Mouse (Mus musculus): Measurements from ENCODE around the gene Jarid2. TPM values are rescaled to one million over a fixed set of nuclear protein-coding genes. Genes with fewer than 3 reads are reported as not detected.

The Jarid2 gene
- polyA plus RNA-seq, 1 experiment from 2014 or later, result 27.0 TPM

DNA sequence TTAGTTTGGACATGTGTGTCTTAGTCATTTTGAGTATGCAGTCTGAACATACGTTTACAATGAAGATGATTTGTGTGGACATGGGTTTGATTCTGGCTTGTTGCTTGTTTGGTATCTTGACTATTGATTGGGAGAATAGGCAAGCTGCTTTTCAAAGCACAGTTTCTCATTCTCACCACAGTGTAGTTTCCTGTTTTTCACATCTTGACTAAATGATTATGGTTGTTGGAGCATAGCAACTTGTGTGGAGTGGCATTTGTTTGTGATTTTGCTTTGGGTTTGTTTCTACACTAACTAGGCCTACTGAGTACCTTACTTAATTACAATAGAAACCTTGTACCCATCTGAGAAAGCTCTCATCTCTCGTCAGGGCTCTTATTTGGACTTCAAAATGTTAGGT, 81.7 kb downstream of the Jarid2 start:
- WGBS, result 66% methylated on average over 2 of the region's 2 CpGs
- ATAC-seq (ENCODE audit: insufficient number of reproducible peaks, low FRiP score, low TSS enrichment, low read depth), result no peak
- no peak overlapping the region for H3K4me2 ChIP-seq (replicated peaks)
- H3K27me3 ChIP-seq, result no peaks in the 10 kb centered on the region
- no peaks in the 10 kb centered on the region for H3K36me3 ChIP-seq
- H3K27ac ChIP-seq (replicated peaks), result no peak overlapping the region
- no peaks in the 10 kb centered on the region for H3K9me3 ChIP-seq (replicated peaks)
- H3K4me1 ChIP-seq, result peaks cover 8% of the 10 kb centered on the region; the same call in 1 of the 2 replicates
- H3K4me3 ChIP-seq (replicated peaks), result no peak overlapping the region
- no peak overlapping the region for H3K9ac ChIP-seq

DNA sequence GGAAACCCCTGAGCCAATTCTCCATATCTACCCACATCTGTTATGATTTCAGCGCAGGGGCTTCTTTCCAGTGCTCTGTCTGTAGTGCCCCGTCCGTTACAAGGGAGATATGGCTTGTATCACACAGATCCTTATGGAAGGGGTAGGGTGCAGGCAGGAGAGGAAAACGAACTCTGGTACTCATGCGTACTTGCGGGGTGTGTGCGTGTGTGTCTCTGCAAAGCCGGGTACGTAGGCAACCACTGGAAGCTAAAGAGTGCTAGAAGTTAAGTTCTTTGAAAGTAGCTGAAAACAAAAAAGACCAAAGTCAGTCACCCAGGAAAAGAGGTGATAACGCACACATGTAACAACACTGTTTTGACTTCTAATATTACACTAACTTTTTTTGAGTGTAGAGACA, 82.3 kb downstream of the Jarid2 start:
- Histone ChIP-seq H3K9ac (no peak overlapping the region), H3K27me3 (no peaks in the 10 kb centered on the region), H3K4me2 (replicated peaks) (no peak overlapping the region), H3K9me3 (replicated peaks) (no peaks in the 10 kb centered on the region), H3K27ac (replicated peaks) (no peak overlapping the region), H3K36me3 (no peaks in the 10 kb centered on the region), H3K4me3 (replicated peaks) (no peak overlapping the region), H3K4me1 (peaks cover 8% of the 10 kb centered on the region; the same call in 1 of the 2 replicates)
- no peak for ATAC-seq (ENCODE audit: insufficient number of reproducible peaks, low FRiP score, low TSS enrichment, low read depth)
- 81% methylated on average over 10 of the region's 10 CpGs for WGBS

DNA sequence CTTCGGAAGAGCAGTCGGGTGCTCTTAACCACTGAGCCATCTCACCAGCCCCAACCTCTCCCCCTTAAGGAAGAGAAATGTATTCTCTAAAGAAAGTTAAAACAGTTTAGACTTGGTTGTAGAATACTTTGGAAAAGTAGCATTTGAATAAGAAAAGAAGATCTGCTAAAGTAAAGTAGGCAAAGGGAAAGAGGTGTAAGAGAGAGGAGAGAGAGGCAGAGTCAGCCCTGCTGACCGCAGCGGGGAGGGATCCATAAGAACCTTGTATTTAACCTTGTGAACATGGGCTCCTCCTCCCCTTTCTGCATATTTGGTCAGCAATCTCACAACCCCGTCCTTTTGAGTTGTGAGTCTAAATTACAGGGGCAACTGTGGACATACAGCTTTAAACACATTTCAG, 83.1 kb downstream of the Jarid2 start:
- Histone ChIP-seq H3K9ac (no peak overlapping the region), H3K4me2 (replicated peaks) (no peak overlapping the region), H3K4me3 (replicated peaks) (no peak overlapping the region), H3K36me3 (no peaks in the 10 kb centered on the region), H3K27ac (replicated peaks) (no peak overlapping the region), H3K27me3 (no peaks in the 10 kb centered on the region), H3K4me1 (0 out of 2 replicates have a peak, but pooled peaks cover 5% of the 10 kb centered on the region), H3K9me3 (replicated peaks) (no peaks in the 10 kb centered on the region)
- ATAC-seq (ENCODE audit: insufficient number of reproducible peaks, low FRiP score, low TSS enrichment, low read depth), result no peak
- 88% methylated on average over 5 of the region's 5 CpGs for WGBS

DNA sequence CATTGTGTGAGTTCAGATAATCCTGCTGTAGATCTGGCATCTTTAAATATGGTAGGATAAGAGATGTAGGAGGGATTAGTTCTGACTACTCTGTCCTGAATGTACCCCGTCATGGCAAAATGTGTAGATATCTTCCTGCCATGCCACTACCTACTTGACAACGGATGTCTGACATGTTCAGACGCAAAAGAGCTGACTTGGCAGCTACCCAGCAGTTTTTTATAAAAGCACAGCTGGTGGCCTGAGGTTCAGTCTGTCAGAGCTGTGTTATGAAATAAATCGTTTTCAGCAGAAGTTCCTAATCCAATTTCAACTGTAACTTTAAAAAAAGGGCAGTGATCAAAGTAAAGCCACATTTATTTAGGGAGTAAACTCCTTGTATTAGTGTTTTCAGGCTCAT, 90.1 kb downstream of the Jarid2 start:
- H3K36me3 ChIP-seq, result no peaks in the 10 kb centered on the region
- no peak overlapping the region for H3K4me2 ChIP-seq (replicated peaks)
- no peaks in the 10 kb centered on the region for H3K9me3 ChIP-seq (replicated peaks)
- H3K9ac ChIP-seq, result no peak overlapping the region
- H3K27me3 ChIP-seq, result no peaks in the 10 kb centered on the region
- 1% methylated on average over 4 of the region's 4 CpGs for WGBS
- no peak for ATAC-seq (ENCODE audit: insufficient number of reproducible peaks, low FRiP score, low TSS enrichment, low read depth)
- peaks cover 22% of the 10 kb centered on the region for H3K4me1 ChIP-seq
- no peak overlapping the region for H3K27ac ChIP-seq (replicated peaks)
- H3K4me3 ChIP-seq (replicated peaks), result no peak overlapping the region

DNA sequence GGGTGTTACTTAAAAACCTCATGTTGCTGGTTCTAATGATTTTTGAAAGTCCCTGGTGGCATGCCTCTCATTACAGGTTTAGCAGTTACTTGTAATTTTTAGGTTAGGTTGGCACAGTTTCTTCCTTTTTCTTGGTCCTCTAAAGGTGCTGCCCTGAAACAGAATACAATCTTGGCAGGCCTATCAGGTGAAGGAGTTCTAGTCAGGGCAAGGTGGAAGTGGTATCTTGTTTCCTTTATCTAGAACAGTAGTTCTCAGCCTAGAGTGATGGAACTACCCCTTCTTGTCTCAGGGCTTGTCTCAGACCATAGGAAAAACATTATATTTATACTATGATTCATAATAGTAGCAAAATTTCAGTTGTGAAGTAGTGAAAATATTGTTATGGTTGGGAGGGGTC, 93.3 kb downstream of the Jarid2 start:
- H3K4me1 ChIP-seq, result peaks cover 17% of the 10 kb centered on the region
- H3K27me3 ChIP-seq, result no peaks in the 10 kb centered on the region
- H3K9ac ChIP-seq, result no peak overlapping the region
- ATAC-seq (ENCODE audit: insufficient number of reproducible peaks, low FRiP score, low TSS enrichment, low read depth), result no peak
- no peaks in the 10 kb centered on the region for H3K9me3 ChIP-seq (replicated peaks)
- H3K4me3 ChIP-seq (replicated peaks), result no peak overlapping the region
- no peaks in the 10 kb centered on the region for H3K36me3 ChIP-seq
- no peak overlapping the region for H3K27ac ChIP-seq (replicated peaks)
- no peak overlapping the region for H3K4me2 ChIP-seq (replicated peaks)

DNA sequence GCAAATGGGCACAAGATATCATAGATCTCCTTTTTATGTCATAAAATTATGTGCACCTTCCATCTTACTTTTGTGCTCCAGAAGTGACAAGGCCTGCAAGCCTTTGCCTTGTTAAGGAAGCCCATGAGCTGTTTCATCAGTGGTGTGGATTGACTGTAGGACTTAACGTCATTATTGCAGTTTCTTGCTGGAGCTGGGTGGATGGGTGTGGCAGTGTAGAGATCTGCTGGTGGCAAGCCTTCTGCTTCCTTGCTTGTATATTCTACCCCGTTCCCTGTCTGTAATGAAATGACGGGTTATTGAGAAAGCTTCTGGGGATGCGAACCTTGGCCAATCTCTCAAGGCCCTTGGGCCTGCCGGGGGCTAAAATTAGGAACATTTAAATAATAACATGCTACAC, 99.6 kb downstream of the Jarid2 start:
- Histone ChIP-seq H3K4me2 (replicated peaks) (no peak overlapping the region), H3K36me3 (no peaks in the 10 kb centered on the region), H3K4me1 (0 out of 2 replicates have a peak, but pooled peaks cover 2% of the 10 kb centered on the region), H3K27me3 (no peaks in the 10 kb centered on the region), H3K9me3 (replicated peaks) (no peaks in the 10 kb centered on the region), H3K4me3 (replicated peaks) (no peak overlapping the region), H3K9ac (no peak overlapping the region), H3K27ac (replicated peaks) (no peak overlapping the region)
- WGBS, result 69% methylated on average over 5 of the region's 5 CpGs
- ATAC-seq (ENCODE audit: insufficient number of reproducible peaks, low FRiP score, low TSS enrichment, low read depth), result no peak

DNA sequence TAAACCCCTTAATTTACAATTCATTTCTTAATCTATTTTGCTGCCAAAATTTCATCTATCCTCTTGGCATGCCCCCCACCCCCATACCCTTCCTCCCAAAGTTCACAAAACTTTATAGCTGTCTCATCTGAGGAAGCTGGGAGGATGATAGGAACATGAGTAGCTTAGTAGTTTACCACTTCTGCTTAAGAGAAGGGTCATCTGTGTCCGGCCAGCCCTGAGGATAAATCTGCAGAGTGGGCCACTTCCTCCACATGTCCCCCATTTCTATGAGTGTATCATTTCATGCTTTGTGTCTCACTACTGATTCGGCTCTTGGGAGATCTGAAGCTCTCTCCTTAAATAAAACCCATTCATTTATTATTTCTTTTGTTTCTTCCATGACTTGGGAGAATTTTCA, 102.8 kb downstream of the Jarid2 start:
- 63% methylated on average over 2 of the region's 2 CpGs for WGBS
- Histone ChIP-seq H3K27me3 (no peaks in the 10 kb centered on the region), H3K4me1 (0 out of 2 replicates have a peak, but pooled peaks cover 2% of the 10 kb centered on the region), H3K9ac (no peak overlapping the region), H3K27ac (replicated peaks) (no peak overlapping the region), H3K4me3 (replicated peaks) (no peak overlapping the region), H3K4me2 (replicated peaks) (no peak overlapping the region), H3K36me3 (no peaks in the 10 kb centered on the region), H3K9me3 (replicated peaks) (no peaks in the 10 kb centered on the region)
- ATAC-seq (ENCODE audit: insufficient number of reproducible peaks, low FRiP score, low TSS enrichment, low read depth), result no peak

DNA sequence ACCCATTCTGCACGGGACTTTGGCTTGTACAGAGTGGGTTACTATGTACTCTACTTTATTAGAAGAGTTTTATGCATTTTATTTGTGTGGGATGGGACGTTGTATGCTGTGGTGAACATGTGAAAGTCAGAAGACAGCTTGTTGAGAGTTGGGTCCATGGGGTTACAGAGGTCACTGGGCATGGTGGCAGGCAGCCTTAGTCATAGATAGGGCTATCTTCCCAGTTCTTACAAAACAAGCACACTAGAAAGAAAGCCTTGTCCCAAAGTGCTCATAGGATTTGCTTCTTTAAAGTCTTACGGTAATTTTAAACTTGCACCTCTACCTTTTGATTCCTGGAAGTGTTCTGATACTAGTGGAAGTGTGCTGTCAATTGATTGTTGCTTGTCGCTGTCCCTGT, 103.6 kb downstream of the Jarid2 start:
- H3K4me3 ChIP-seq (replicated peaks), result no peak overlapping the region
- no peak overlapping the region for H3K9ac ChIP-seq
- no peaks in the 10 kb centered on the region for H3K9me3 ChIP-seq (replicated peaks)
- H3K4me2 ChIP-seq (replicated peaks), result no peak overlapping the region
- 83% methylated on average over 4 of the region's 4 CpGs for WGBS
- 0 out of 2 replicates have a peak, but pooled peaks cover 2% of the 10 kb centered on the region for H3K4me1 ChIP-seq
- no peak overlapping the region for H3K27ac ChIP-seq (replicated peaks)
- no peaks in the 10 kb centered on the region for H3K27me3 ChIP-seq
- no peak for ATAC-seq (ENCODE audit: insufficient number of reproducible peaks, low FRiP score, low TSS enrichment, low read depth)
- no peaks in the 10 kb centered on the region for H3K36me3 ChIP-seq

DNA sequence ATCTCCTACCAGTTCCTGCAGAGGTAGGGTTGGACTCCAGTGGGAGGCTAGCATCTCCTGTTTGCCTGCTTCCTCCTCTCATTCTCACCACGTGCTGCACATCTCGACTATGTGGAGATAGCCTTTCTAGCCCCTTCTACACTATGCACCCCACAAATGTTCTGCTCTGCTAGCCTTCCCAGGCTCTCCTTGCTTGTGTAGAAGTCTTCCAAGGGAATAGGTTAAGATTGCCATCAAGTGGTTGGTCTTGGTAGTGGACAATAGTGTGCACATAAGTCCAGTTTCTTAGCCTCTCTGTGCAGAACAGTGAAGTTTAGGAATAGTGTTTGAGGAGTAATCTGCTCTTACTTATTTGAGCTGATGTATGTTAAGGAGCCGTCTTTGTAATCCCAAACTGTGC, 104.1 kb downstream of the Jarid2 start:
- Histone ChIP-seq H3K9ac (no peak overlapping the region), H3K27ac (replicated peaks) (no peak overlapping the region), H3K4me3 (replicated peaks) (no peak overlapping the region), H3K27me3 (no peaks in the 10 kb centered on the region), H3K36me3 (no peaks in the 10 kb centered on the region), H3K9me3 (replicated peaks) (no peaks in the 10 kb centered on the region), H3K4me1 (0 out of 2 replicates have a peak, but pooled peaks cover 2% of the 10 kb centered on the region), H3K4me2 (replicated peaks) (no peak overlapping the region)
- ATAC-seq (ENCODE audit: insufficient number of reproducible peaks, low FRiP score, low TSS enrichment, low read depth), result no peak
- 48% methylated on average over 3 of the region's 3 CpGs for WGBS

DNA sequence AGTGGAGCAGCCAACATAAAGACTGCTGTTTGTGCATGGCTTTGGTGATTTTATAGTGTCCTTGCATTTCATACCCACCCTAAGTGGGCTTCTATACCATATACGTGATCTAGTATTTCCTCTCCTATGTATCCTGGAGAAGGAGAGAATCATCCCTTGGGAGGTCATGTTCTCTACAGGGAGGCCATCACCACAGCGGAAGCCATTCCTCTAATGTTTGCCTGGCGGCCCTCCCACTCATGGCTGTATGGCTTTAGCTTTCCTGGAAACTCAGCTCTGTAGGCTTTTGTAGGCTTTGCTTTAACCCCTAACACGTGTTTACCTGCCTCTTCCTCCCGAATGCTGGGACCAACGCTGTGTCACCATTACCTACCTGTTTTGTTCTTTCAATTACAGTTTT, 108.2 kb downstream of the Jarid2 start:
- no peaks in the 10 kb centered on the region for H3K36me3 ChIP-seq
- ATAC-seq (ENCODE audit: insufficient number of reproducible peaks, low FRiP score, low TSS enrichment, low read depth), result no peak
- H3K9ac ChIP-seq, result no peak overlapping the region
- no peaks in the 10 kb centered on the region for H3K9me3 ChIP-seq (replicated peaks)
- WGBS, result 84% methylated on average over 6 of the region's 6 CpGs
- no peak overlapping the region for H3K4me2 ChIP-seq (replicated peaks)
- H3K4me1 ChIP-seq, result peaks cover 16% of the 10 kb centered on the region
- no peak overlapping the region for H3K4me3 ChIP-seq (replicated peaks)
- H3K27ac ChIP-seq (replicated peaks), result no peak overlapping the region
- H3K27me3 ChIP-seq, result no peaks in the 10 kb centered on the region

DNA sequence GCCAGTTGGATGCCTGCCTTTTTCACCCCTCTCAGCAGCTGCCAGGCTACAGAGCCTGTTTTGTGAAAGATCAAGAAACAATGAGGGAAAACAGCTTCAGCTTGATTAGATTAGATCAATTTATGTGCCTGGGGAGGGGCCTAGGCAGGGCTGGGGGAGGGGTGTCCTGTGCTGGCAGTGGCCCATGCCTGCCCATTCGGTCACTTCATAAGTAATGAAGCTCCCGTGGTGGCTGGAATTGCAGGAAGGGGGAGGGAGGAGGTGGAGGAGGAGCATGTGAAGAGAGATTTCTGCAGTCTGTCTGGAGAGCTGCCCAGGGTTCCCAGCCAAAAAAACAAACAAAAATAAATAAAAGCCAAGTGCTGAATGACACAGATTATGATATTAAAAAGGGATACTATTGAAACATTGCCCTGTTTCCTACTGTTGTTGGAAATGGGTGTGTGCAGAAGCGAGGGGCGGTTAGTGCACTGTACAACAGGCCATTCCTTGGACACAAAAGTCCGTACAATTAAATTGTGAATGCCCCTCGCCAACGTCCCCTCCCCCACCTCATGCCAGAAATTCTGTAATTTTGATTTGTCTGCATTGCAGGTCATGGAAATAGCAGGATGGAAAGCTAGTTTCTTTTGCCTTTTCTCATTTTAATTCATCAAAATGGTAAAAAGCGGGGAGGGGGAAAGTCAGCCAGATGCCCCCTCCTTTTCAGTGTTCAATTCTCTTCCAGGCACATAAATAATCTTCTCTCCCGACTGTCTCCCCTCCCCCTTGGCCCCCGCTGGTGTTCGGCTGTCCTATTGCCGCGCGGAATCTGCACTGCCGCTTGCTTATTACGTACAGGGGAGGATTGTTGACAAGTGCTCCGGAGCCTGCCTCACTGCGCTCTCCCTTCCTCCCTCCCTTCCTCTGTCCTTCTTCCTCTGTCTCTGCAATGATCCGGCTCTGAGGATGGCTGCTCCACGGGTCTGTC, 110.9 kb downstream of the Jarid2 start:
- no peaks in the 10 kb centered on the region for H3K9me3 ChIP-seq (replicated peaks)
- WGBS, result 3% methylated on average over 20 of the region's 20 CpGs
- H3K27ac ChIP-seq (replicated peaks), result no peak overlapping the region
- peak overlapping the region; percentile 36 for H3K4me3 ChIP-seq (replicated peaks)
- no peaks in the 10 kb centered on the region for H3K27me3 ChIP-seq
- H3K9ac ChIP-seq, result 0 out of 2 replicates have a peak overlapping the region, but pooled peaks have one; percentile 4
- H3K4me2 ChIP-seq (replicated peaks), result peak overlapping the region; percentile 55
- ATAC-seq (ENCODE audit: insufficient number of reproducible peaks, low FRiP score, low TSS enrichment, low read depth), result peak; percentile 78; the same call in 1 of the 2 replicates
- no peaks in the 10 kb centered on the region for H3K36me3 ChIP-seq
- H3K4me1 ChIP-seq, result peaks cover 30% of the 10 kb centered on the region

DNA sequence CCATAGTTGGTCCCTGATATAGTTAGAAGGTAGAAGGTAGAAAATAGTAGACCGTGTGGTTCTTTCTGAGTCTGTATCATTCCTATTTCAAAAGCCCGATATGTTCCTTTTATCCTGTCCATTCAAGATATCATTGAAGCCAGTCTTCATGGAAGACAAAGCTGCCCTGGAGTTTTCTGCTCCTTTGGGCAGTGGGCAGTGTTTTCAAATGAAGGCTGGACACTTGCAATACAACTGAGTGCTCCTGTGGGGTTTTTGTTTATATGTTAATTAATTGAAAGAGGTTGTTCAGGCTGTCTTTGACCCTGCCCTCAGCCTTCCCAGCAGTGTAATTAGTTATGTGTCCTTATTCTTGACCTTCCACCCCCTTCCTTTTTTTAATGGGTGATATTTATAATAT, 122.2 kb downstream of the Jarid2 start:
- H3K27me3 ChIP-seq, result no peaks in the 10 kb centered on the region
- 94% methylated on average over 2 of the region's 2 CpGs for WGBS
- H3K4me2 ChIP-seq (replicated peaks), result no peak overlapping the region
- H3K4me3 ChIP-seq (replicated peaks), result no peak overlapping the region
- H3K36me3 ChIP-seq, result no peaks in the 10 kb centered on the region
- H3K27ac ChIP-seq (replicated peaks), result no peak overlapping the region
- H3K9me3 ChIP-seq (replicated peaks), result no peaks in the 10 kb centered on the region
- ATAC-seq (ENCODE audit: insufficient number of reproducible peaks, low FRiP score, low TSS enrichment, low read depth), result no peak
- H3K4me1 ChIP-seq, result no peaks in the 10 kb centered on the region
- H3K9ac ChIP-seq, result no peak overlapping the region

All from embryonic facial prominence, embryonic 15.5 days (tissue).